Mouse (Mus musculus) kidney, postnatal 25 days (tissue): ENCODE data around the gene 4930578G10Rik.
A peak's percentile ranks its signal among the peaks of the same experiment; 100 is the strongest.
"Not testable (repeated sequence)": the region's sequence is repeated elsewhere in the genome, so short reads cannot be mapped to it uniquely, and the experiment has no call there.

Experiments
- DNase-seq, 2 experiments: peaks; one replicate each; pipeline ENCODE4 v3.0.0; 2021; ENCODE audit warnings: mixed read lengths in 2 of 2

The 4930578G10Rik gene

DNA sequence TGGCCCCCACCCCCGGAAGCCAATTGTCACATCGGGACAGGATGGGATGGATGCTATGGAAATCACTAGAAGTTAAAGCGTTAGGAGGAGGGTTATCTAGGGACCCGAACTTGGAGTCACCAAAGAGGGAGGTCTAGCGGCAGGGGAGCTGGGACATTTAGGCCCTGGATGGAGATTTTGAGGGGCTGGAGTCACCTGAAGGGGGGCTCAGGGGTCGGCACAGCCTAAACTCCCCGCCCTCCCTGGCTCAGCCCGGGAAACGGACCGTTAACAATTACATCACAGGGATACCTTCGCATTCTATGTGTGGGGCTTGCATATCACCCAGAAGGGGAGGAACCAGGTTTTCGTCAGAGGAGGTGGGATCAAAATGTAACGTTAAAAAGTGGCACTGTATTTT is at the start of gene 4930578G10Rik:
Gene 4930578G10Rik, plus strand, starts transcription at position 301 of the 400 bp plus-strand sequence.
- DNase-seq = not testable (repeated sequence)

DNA sequence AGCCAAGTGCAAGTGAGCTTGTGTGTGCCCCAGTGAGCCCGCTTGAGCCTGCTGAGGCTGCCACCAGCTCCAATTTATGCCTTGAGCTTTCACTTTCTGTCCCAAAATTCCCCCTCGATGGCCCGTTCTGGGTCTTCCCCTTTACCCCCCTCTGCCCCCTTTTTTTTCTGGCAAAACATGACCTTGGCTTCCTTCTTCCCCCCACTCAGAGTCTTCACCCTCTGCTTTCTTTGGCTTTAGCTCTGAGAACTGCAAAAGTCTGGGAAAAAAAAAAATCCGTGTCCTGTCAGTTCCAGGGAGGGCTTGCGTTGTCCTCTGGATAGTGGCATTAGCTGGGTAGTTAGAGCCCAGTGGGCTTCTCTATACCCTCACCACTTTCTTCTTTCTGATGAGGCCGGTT is 21.1 kb downstream of the 4930578G10Rik start, which contains the start of gene Ccl19:
Gene Ccl19, minus strand, starts transcription at position 101 of the 400 bp plus-strand sequence.
- not testable (repeated sequence) for DNase-seq

DNA sequence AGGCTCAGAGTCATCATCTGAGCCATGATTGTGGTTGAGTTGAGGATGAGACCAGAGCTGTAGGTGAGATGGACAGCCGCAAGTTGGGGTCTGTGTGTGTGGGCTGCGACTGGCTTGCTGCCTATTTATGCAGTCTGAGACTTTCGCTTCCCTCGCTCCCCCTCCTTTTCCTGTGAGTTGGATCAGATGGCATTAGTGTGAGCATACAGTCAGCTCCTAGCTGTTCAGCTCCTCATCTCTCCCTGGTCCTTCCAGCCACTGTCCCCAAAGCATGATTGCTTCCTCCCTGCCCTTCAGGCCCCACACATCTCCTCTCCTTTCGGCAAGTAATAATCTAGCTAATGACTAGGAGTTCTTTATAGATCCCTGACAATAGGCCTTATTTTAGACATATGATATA is 38.5 kb downstream of the 4930578G10Rik start, which contains the start of gene Ccl21a:
Gene Ccl21a, minus strand, starts transcription at position 101 of the 400 bp plus-strand sequence.
- DNase-seq = not testable (repeated sequence)

DNA sequence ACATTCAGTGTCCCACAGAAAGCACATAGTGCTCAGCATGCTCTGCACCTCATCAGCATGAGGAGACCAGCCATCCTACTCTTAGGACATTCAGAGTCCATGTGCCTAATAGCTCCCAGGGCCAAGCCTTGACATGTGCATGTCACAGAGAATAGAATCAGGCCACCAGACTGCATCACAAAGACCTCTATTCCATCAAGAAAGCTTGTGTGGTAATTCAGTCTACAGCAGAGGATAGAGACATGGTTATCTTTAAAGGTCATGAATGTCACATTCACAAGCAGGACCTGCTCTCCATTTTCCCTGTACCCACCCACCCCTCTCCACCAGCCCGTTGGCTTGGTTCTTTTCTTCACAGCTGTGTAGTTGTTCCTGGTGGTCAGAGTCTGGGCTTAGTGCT is 118.4 kb downstream of the 4930578G10Rik start, which contains the start of gene Fam205a1:
Gene Fam205a1, minus strand, starts transcription at position 101 of the 400 bp plus-strand sequence.
- not testable (repeated sequence) for DNase-seq

DNA sequence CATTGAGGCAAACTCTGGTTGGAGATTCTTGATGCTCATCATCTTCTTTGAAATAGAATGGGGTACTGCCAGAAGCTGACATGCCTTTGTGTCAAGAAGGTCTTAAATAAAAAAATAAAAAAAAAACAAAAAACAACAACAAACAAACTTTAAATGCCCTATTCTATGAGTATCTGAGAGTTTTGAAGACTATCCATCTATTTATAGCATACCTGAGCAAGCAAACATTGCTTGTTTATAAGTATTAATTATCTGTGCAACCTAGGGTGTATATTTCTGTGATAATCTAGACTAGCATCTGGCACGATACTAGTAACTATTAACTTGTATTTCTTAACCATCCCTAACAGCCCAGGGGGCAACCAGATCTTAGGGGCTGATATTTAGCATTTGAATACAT is 121.3 kb downstream of the 4930578G10Rik start, which contains the start of gene Gm12394:
Gene Gm12394, minus strand, starts transcription at position 101 of the 400 bp plus-strand sequence.
- not testable (repeated sequence) for DNase-seq

DNA sequence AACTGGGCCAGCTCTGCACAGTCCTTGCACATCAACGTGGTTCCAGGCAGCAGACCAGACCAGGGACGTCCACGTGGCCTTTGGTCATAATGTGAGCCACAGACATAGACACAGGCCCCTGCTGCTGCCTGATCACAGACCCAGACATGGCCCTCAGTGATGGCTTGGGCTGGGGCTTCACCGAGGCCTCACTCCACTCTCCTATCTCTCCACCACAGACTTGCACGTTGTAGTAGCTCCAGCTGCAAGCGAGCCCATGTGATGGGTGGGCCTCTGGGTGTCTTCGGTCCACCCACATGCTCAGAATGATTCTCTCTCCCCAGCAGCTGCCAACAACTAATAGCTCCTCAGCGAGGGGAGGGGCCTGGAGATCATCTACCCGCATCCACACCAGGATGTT is 125.1 kb downstream of the 4930578G10Rik start:
- DNase-seq = not testable (repeated sequence)

DNA sequence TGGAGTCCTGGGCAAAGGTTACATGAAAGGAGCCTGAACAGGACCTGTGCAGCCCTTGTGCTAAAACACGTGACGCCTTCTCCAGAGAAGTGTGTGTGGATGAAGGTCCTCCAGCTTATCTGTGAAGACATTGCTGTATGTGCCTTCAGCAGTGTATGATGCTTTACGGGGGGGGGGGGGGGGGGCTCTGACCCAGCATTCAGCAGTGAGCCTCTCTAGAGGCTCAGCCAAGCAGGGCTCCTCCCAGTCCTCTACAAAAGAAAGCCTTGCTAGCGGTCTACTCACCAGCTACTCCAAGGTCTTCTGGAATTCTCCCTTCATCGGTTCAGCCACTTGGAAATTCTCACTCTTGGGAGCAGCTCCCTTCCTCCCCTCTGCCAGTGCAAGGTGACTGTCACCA is 128.1 kb downstream of the 4930578G10Rik start:
- DNase-seq = not testable (repeated sequence)

DNA sequence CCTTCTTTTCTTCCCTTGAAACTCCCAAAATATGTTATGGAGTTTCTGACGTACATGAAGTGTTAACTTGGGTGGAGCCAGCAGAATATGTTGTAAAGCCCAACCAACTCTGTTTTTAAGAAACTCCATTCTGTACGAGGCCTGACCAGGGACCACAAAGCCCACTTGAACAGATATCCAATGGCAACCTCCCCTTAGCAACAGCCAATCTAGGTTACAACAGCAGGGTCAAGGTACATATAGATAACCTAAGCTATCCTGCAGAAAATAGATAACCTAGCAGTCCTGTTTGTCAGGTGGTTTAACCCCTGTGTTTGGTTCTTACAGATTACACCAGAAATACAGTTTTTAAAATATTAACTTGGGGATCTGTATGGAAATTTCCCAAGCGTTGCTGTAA is 132.0 kb downstream of the 4930578G10Rik start:
- no peak for DNase-seq

DNA sequence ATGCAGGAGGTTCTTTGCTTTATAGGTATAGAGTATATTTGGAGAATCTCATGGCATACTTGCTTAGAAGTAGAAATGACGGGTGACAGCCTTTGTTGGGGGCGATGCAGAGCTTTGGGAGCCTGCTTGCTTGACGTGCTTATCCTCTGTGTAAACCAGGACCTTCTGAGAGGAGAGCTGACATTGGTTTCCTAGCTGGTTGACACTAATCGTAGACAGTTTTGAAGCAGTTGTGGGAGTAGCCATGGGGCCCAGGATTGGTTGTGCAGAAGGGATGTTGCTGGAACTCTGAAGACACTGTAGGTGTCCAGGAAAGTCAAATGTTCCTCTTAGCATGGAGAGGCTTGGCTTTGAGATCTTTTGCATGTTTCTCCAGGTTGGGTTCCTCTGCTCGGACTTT is 132.8 kb downstream of the 4930578G10Rik start:
- no peak for DNase-seq

DNA sequence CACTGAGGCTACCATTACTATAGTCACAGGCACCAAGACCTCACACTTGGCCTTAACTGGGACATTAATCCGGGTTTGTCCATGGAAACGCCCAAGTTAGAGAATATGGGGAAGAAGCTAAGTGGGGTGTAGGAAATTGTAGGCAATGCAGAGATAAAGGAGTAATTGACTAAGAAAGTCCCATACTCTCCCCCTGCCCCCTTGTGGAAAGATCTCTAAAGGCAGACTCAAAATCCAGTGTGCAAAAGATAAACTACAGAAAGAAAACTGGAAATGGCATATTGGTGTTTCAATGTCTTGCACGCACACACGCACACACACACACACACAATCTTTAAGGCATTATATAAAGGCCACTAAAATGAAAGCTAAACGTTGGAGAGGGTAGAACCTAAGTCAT is 135.4 kb downstream of the 4930578G10Rik start:
- no peak for DNase-seq

DNA sequence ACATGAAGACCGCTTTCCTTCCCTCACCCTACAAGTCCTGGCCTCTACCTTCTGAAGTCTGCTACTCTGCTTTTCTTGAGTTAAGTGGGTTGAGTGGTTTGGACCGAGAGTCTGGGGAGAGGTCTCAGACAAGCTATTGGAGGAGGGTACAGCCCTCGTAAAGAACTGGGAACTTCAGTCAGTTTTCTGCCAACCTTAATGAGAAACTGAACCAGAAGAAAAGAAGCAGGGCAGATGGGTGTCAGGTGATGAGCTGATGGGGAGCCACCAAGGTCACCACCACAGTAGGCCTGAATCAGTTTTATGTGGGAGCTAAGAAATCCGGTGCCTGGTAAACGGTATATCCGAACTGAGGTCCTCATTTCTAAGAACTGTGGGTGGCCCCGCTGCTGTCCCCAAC is 136.8 kb downstream of the 4930578G10Rik start:
- DNase-seq = no peak

DNA sequence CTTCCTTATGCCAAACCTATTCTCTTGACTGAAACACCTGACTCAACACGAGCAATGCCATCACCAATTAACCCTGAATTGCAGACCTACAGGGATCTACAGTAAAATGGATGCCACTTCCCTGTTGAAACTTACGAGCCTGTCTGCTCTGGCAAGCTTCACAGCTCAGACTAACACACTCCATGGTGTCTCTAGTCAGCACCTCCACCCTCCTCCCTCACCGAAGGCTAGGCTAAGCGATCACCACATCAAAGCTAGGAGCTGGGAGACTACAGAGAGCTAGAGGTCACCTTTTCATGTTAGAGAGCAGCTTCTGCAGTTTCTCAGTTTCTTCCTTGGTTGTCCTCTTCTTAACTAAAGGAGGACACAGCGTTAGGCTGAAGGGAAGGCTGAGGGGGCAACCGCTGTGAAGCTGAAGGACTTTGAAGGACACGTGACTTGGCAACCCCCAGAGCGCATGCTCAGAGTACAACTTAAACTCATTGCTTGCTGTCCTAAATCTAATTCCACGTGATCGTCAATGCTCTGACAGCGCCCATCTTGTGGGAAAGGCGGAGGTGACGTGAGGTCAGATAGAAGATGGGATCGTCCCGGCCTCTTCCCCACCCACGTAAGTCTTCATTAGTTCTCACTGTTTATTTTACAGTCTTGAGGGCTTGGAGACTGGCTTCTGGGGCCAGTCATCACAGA is 137.5 kb downstream of the 4930578G10Rik start:
- DNase-seq = no peak

DNA sequence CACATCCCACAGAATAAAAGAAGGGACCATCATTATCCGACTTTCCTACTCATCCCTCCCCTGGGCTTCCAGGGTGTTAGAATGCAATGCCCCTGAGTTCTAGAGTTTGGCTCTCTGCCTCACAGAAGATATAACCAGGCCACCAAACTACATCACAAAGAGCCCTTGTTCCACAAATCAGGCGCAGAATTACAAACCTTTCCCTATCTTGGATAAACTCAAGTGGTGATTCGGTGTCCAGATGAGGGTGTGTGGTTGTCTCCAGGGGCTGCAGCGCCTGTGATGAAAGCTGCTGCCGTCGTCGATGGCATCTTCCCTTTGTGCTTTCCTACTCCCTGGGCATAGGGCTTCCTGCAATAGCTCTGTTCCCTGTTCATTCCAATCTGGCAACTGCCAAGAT is 138.8 kb downstream of the 4930578G10Rik start, which contains the start of gene Fam205c:
Gene Fam205c, minus strand, starts transcription at position 101 of the 400 bp plus-strand sequence.
- no peak for DNase-seq

DNA sequence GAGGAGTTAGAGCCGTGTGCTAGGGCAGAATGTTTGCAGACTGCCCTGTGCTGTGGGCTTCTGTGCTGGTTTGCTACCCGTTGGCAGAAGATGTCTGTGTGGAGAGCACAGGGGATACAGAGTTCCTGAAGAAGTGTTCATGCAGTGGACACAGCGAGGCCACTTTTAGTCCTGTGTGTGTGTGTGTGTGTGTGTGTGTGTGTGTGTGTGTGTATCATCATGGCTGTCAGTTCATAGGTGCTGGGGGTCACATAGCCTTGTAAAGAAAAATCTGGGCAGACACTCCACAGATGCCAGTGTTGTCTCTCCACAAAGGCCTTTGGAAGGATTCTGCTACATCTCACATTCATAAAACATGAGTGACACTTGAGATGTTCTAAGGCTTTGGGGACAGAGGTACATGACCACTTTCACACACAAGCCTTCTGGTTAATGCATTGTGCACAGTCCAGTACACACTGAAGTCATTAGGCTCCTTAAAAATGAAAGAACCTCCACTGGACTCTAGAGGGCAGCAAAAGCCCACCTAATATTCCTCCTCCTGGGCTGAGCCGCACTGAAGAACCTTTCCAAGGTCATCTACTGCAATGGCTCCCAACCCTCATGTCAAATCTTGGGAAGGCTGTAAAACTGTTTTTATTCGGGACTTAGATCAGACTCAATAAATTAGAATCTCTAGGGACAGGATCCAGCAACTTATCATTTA is 141.4 kb downstream of the 4930578G10Rik start:
- DNase-seq = peak; percentile 45 to 60

DNA sequence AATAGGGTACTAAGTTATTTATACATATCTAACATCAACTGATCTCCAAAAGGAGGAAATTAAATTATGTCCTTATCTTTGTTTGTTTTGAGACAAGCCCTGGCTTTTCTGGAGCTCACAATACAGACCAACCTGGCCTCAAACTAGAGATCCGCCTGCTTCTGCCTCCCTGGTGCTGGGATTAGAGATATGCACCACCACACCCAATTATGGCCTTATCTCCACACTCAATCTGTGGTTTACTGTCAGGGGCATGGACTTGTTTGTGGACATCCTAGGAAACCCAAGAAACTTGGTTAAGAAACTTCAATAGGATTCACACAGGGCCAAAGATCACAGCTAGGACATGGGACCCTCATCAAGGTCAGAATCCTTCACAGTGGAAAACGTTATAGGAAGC is 142.3 kb downstream of the 4930578G10Rik start:
- DNase-seq = no peak

DNA sequence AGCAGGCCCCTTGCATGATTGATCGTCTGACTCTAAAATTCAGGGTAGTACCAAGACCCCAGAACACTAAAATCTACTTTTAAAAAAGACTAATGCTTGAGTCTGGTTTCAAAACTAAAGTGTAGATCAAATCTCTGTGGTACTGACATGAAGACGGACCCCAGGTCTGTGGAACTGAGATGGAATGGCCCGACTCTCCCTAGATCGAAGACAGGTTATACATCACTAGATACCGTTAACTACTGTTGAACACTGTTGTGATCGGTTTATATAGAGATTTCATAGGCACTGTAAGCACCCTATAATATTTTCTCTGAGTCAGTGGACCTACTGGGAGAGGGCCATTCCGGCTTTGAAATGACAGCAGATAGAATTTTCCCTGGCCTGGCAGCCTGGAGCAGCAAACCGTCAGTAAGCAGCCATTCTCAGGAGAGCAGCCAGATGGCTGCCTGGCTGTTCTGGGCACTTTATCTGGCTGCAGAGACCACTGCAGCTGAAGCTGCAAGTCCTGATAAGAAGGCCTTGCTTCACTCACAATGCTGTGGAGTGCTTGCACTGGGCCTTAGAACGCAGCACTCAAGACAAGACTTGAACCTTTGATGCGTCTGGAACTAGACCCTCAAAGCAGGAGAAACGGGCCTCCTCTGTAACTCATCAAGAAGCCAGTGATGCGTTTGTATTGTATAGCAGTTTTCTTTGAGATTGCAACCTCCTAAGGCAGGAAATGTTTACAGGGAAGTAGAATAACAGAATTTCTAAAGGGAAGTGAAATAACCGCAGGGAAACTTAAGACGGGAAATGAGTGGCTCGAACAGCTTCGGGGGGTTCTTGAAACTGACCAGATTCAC is 144.7 kb downstream of the 4930578G10Rik start:
- no peak for DNase-seq

DNA sequence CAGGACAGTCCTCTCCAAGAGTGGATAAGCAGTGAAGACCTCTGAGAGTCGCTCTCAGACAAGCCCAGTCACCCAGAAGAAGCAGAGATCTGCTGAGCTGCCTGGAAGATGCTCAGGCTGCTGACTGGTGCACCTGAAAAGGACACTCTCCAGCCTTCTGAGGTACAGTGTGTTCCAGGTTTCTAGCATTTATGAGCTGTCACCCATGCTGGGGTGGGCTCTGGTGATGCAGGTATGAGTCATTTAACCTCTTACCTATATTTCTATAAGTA is 145.3 kb downstream of the 4930578G10Rik start:
- DNase-seq = no peak

DNA sequence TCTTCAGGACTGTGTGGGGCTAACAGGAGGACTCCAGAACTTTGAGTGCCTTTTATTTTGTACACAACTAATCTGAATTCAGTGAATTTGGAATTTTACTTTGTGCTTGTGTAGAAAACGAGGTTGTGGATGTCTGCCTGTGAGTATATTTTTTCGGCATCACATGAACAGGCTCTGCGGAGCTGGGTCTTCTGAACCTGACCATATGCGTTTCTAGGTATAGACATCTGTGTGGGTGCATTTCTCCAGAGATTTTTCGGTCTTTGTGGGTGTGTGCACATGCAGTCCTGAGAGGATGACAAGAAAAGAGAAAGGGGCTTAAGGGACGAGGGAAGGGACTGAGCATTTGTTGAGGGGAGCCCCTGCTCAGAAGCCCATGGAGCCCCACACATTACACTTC is 151.6 kb downstream of the 4930578G10Rik start:
- DNase-seq = no peak

DNA sequence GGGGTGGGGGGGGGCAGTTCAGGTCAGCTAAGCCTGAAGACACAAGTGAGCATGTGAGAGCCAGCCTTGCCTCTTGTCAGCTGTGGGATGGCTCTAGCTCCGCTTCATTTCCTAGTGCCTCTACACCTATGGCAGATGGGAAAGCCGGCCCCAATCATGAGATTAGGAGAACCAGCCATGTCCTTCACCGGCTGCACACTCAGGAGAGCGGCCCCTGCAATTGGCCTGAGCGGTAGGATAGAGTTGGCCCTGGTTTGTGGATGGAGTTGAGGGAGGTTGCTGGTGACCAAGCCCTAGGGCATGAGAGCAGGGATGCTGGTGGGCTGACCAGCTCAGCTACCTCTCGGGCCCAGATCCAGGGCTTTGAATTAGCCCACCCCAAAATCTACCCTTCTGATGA is 153.5 kb downstream of the 4930578G10Rik start:
- no peak for DNase-seq

DNA sequence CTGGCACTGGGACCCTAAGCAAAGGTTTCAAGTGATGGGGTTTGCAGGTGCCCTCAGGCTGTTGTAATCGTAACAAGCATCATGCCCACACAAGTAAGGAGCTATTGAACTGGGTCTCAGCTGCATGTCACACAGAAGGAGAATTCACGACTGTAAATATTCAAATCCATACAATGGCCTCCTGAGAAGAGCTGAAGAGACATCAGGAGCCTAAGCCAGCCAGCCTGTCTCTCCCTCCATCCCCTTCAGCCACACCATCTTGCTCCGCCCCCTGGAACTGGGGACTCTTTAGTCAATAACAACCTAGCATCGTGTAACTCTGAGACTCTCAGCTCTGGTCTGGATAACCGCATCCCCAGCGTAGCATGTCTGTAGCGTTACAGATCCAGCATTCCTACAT is 155.8 kb downstream of the 4930578G10Rik start:
- DNase-seq = no peak

DNA sequence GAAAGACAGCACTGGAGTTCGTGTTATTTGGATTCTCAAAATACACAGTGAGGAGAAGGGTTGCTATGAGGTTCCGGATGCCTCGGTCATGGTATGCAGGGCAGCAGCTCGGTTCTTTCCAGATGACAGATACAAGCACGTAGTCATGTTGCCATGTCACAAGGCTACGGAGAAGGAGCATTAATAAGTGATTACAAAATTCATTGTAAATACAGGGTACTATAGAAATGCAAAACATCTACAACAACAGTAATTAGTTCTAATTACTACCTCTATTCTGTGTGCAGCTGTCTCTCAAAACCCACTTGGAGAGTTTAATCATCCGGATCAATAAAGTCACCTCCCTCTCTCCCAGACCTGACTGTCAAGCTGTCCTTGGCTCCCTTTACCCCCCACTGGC is 159.8 kb downstream of the 4930578G10Rik start:
- DNase-seq = no peak
